Mouse (Mus musculus) urinary bladder, adult 18-20 months (tissue): ENCODE measurements at regions not wholly inside any gene's neighbourhood (a gene's known extent, or its start where the extent isn't known, plus 50 kb on each side); places are given as distances from the start of the nearest gene placed in this dataset.

ENCODE experiments used
- DNase-seq, 2 experiments: peaks; one replicate each; pipeline ENCODE4 v3.0.0; 2022; ENCODE audit warnings: low spot score in 2 of 2, mixed read lengths in 2 of 2

DNA sequence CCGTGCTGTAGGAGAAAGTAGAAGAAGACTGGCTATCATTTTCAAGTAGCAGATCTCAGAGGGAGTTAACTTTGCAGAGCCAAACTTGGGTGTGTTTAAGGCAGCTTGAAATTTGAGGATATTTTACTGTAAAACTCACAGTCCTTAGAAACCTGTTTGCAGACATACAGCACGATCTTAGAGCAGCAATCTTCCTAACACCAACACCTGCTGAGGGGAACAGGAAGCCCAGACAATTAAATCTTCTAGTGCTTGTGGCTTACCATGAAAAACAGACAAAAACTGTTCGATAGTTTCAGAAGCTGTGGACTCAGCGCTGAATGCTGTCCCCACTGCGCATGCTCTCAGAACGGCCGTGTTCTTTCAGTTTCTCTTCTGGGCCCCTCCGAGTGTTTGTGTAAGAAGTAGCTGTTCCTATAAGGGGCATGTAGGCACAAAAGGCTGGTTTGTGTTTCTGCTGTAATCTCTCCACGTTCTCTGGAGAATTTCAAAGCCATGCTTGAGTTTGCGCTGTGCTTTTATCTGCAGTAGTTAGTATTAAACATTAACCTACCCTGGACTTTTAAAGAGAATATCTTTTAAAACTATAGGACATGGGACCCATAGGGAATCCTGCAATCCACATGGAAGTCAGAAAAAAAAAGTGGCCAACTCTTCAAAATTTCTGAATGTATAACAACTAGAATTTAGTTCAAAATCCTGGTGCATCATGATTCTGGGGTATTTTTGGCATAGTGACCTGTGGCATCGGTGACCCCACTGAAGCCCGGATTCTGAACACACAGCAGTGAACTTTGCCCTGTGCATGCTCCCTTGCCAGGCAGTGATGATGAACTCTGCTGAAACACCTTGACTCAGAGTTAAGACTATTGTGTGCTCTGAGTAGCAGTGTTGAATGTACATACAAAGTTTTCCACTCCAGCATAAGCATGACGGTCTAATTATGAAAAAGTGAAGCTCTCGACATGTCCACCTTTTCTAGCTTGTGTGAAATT, 584.4 kb downstream of the Etnk1 start:
- DNase-seq, result peak; percentile 9 to 11

DNA sequence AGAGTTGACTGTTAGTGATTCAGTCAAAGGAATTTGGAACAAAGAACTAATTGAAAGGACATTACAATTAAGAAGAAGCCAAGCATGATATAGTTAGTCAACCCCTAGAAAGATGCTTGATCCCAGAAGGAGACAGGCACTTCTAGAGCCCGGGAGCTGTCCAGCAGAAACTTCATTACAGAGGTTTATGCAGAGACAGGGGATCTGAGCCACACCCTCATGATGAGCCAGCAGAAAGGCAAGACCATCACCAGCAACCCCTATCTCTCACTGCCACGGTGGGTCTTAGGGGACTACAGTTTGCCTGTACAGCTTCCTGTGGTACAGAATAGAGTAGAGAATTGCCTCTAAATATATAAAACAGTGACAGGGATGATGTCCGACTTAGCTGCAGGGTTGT, 590.4 kb downstream of the Etnk1 start:
- DNase-seq, result no peak

DNA sequence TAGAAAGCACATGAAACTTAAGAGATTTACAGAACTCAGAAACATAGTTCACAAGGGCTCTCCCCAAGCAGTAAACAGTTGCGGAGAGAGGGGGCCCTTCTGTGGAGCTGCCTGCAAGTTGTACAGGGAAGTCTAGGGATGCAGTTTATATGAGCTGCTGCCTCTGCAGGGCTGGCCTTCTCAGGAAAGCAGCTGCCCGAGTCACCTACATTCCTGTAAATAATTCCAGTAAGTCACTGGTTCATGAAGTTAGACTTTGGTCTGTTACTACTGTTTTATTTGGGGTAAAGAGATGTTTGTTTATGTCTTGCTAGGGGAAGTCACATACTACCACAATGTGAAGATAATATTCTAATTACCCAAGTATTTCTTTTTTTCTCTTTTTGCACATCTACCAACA, 601.1 kb downstream of the Etnk1 start:
- DNase-seq, result no peak
